ENCODE assay signal across 22 mouse cellular contexts in genomic region chr12:32163706-32164105, GRCm38 (mm10). TPM values are rescaled to one million over a fixed set of nuclear protein-coding genes. Genes with fewer than 3 reads are reported as not detected.
DNase-seq lines count a peak whose midpoint lies in the region; ATAC-seq and TF ChIP-seq lines count a peak whose summit lies in the region.
"Had no signal": no experiment of that assay in that cellular context is flagged by ENCODE, and none has a peak within 500 bp of the region (broad histone marks: within the 10 kb centered on the region; RNA-seq: fewer than 3 reads in every experiment).

No protein-coding gene starts in this region.

- dilution Hi-C loops in CH12.LX (cut with MboI; ENCODE audit: extremely low pct_ligation_motif_present, extremely low pct_unique_long_range_greater_than_20kb, low sequenced_read_pairs) = no loop called here

- H3K27ac ChIP-seq in CH12.LX (ENCODE audit: insufficient read depth, low read depth) (0 out of 2 replicates have a peak overlapping the region, but pooled peaks have one; percentile 21), macrophage (peak overlapping the region; percentile 52)
- no peak overlapping the region for H3K27ac ChIP-seq in kidney, embryonic 16.5 days (ENCODE audit: low read length)
- H3K27ac ChIP-seq: forebrain, embryonic 13.5 days; hindbrain, embryonic 13.5 days; limb, embryonic 12.5 days; liver, embryonic 13.5 days; midbrain, embryonic 12.5 days; stomach, embryonic 15.5 days had no signal

- H3K9ac ChIP-seq in CH12.LX (ENCODE audit: insufficient read depth, low read depth) = no peak overlapping the region
- no peak overlapping the region for H3K9ac ChIP-seq in kidney, embryonic 16.5 days (replicated peaks; ENCODE audit: low read length)
- H3K9ac ChIP-seq: forebrain, embryonic 13.5 days; hindbrain, embryonic 13.5 days; limb, embryonic 12.5 days; liver, embryonic 13.5 days; midbrain, embryonic 12.5 days; stomach, embryonic 15.5 days had no signal

- H3K9me3 ChIP-seq in CH12.LX (replicated peaks; ENCODE audit: low read length) = no peaks in the 10 kb centered on the region
- H3K9me3 ChIP-seq in kidney, embryonic 16.5 days (ENCODE audit: low read length) = no peaks in the 10 kb centered on the region
- H3K9me3 ChIP-seq: forebrain, embryonic 13.5 days; hindbrain, embryonic 13.5 days; limb, embryonic 12.5 days; liver, embryonic 13.5 days; midbrain, embryonic 12.5 days; stomach, embryonic 15.5 days had no signal

- WGBS in macrophage (ENCODE audit: missing documents) = 2% methylated on average over 2 of the region's 2 CpGs
- whole genome bisulfite sequencing in kidney, embryonic 16.5 days = 80% methylated on average over 2 of the region's 2 CpGs

- 0 out of 2 replicates have a peak, but pooled peaks have one; percentile 31 for TF ChIP-seq POLR2A in CH12.LX (IDR thresholded peaks at IDR 0.05; ENCODE audit: low read depth, low read length)

- intact Hi-C loops in heart, postnatal 10 days (cut with DNase I) = no loop called here

- no peak for TF ChIP-seq CTCF in CH12.LX (conservative IDR thresholded peaks at IDR 0.05 in 1 of 2, IDR thresholded peaks at IDR 0.05 in 1 of 2; ENCODE audit: low read depth in 2 of 2, low read length in 2 of 2)

- H3K36me3 ChIP-seq in CH12.LX (replicated peaks in 1 of 2; ENCODE audit: control insufficient read depth in 1 of 2, insufficient read depth in 1 of 2, low read length in 1 of 2) = no peaks in the 10 kb centered on the region
- no peaks in the 10 kb centered on the region for H3K36me3 ChIP-seq in macrophage (ENCODE audit: inconsistent target)
- no peaks in the 10 kb centered on the region for H3K36me3 ChIP-seq in kidney, embryonic 16.5 days (ENCODE audit: insufficient read depth, low read length)
- H3K36me3 ChIP-seq: hindbrain, embryonic 13.5 days; limb, embryonic 12.5 days; liver, embryonic 13.5 days; midbrain, embryonic 12.5 days; stomach, embryonic 15.5 days had no signal

- no peak overlapping the region for H3K4me2 ChIP-seq in CH12.LX (ENCODE audit: insufficient read depth, low read depth, poor library complexity, severe bottlenecking)
- no peak overlapping the region for H3K4me2 ChIP-seq in kidney, embryonic 16.5 days (replicated peaks; ENCODE audit: low read depth, low read length)
- H3K4me2 ChIP-seq: forebrain, embryonic 13.5 days; hindbrain, embryonic 13.5 days; limb, embryonic 12.5 days; liver, embryonic 13.5 days; midbrain, embryonic 12.5 days; stomach, embryonic 15.5 days had no signal

- H3K4me1 ChIP-seq in CH12.LX (ENCODE audit: control insufficient read depth in 1 of 2, insufficient read depth in 2 of 2) = peaks cover 28 to 44% of the 10 kb centered on the region in 2 experiments
- no peaks in the 10 kb centered on the region for H3K4me1 ChIP-seq in kidney, embryonic 16.5 days (ENCODE audit: insufficient read depth, low read length)
- H3K4me1 ChIP-seq: liver, embryonic 13.5 days; stomach, embryonic 15.5 days had no signal

- H3K27me3 ChIP-seq in CH12.LX (replicated peaks) = no peaks in the 10 kb centered on the region
- no peaks in the 10 kb centered on the region for H3K27me3 ChIP-seq in kidney, embryonic 16.5 days (ENCODE audit: insufficient read depth, low read length)
- H3K27me3 ChIP-seq: forebrain, embryonic 13.5 days; hindbrain, embryonic 13.5 days; midbrain, embryonic 12.5 days; stomach, embryonic 15.5 days had no signal

- TF ChIP-seq RAD21 in CH12.LX (IDR thresholded peaks at IDR 0.05; ENCODE audit: low read depth, low read length) = no peak; the same call in 1 of the 2 replicates

- in situ Hi-C loops in CH12.LX (cut with MboI; ENCODE audit: low pct_ligation_motif_present, low pct_unique_long_range_greater_than_20kb, low sequenced_read_pairs) = no loop called here

- DNase-seq in heart, adult 11 months = peak; percentile 90
- no peak for DNase-seq in heart, postnatal 10 days
- peak; percentile 83 for DNase-seq in CH12.LX (ENCODE audit: extremely low read depth)
- no peak for DNase-seq in gastrocnemius, adult 8-10 months (ENCODE audit: low spot score in 2 of 2)
- DNase-seq in thymus, postnatal 36 days = no peak
- DNase-seq: adrenal gland, adult 2 months; cerebellum, adult 8-10 months; gastrocnemius, postnatal 10 days; kidney, adult 9 months; kidney, postnatal 4 days; layer of hippocampus, adult 9-11 months; liver, embryonic 13.5 days; right cerebral cortex, postnatal 25 days; thymus, adult 2 months had no signal

- H3K79me2 ChIP-seq in CH12.LX (replicated peaks; ENCODE audit: control insufficient read depth, extremely low read depth, insufficient read depth, poor library complexity, severe bottlenecking) = no peaks in the 10 kb centered on the region
- no peaks in the 10 kb centered on the region for H3K79me2 ChIP-seq in macrophage (ENCODE audit: inconsistent target)

- H3K4me3 ChIP-seq in CH12.LX (replicated peaks in 1 of 3; ENCODE audit: low read depth in 2 of 3, low read length in 2 of 3, poor library complexity in 1 of 3) = no peak overlapping the region
- H3K4me3 ChIP-seq in macrophage (ENCODE audit: inconsistent target) = no peak overlapping the region
- no peak overlapping the region for H3K4me3 ChIP-seq in kidney, embryonic 16.5 days (ENCODE audit: low read length)
- H3K4me3 ChIP-seq: forebrain, embryonic 13.5 days; hindbrain, embryonic 13.5 days; limb, embryonic 12.5 days; liver, embryonic 13.5 days; midbrain, embryonic 12.5 days; stomach, embryonic 15.5 days had no signal

- ATAC-seq in neutrophil, adult 5-6 weeks (ENCODE audit: extremely low read depth, insufficient number of reproducible peaks, low FRiP score, poor library complexity, severe bottlenecking) = peak; percentile 90
- ATAC-seq in kidney, embryonic 16.5 days (ENCODE audit: low FRiP score, low TSS enrichment) = no peak
- ATAC-seq: forebrain, embryonic 13.5 days had no signal

- TF ChIP-seq EP300 in CH12.LX (IDR thresholded peaks at IDR 0.05; ENCODE audit: low read length) = peak; percentile 98

TF ChIP-seq in CH12.LX, 34 proteins besides CTCF, POLR2A, EP300 and RAD21 (continues in another document):
- TF ChIP-seq NELFE (IDR thresholded peaks at IDR 0.05; ENCODE audit: low read depth, low read length) = no peak
- TF ChIP-seq USF1 (IDR thresholded peaks at IDR 0.05; ENCODE audit: low read depth, low read length) = no peak
- peak; percentile 76; the same call in 1 of the 2 replicates for TF ChIP-seq TBP (conservative IDR thresholded peaks at IDR 0.05; ENCODE audit: low read depth, low read length)
- peak; percentile 54 for TF ChIP-seq ELF1 (IDR thresholded peaks at IDR 0.05; ENCODE audit: low read depth, low read length)
- TF ChIP-seq ZKSCAN1 (IDR thresholded peaks at IDR 0.05; ENCODE audit: borderline replicate concordance, low read depth, low read length) = no peak
- TF ChIP-seq JUND (conservative IDR thresholded peaks at IDR 0.05; ENCODE audit: low read depth, low read length) = peak; percentile 93
- peak; percentile 96 for TF ChIP-seq IRF4 (IDR thresholded peaks at IDR 0.05; ENCODE audit: low read depth, low read length)
- peak; percentile 82; the same call in 1 of the 2 replicates for TF ChIP-seq MEF2A (IDR thresholded peaks at IDR 0.05; ENCODE audit: borderline replicate concordance, low read depth, low read length)
- TF ChIP-seq ZMIZ1 (IDR thresholded peaks at IDR 0.05; ENCODE audit: low read depth, low read length) = peak; percentile 50; the same call in 1 of the 2 replicates
- no peak for TF ChIP-seq POLR2AphosphoS2 (IDR thresholded peaks at IDR 0.05; ENCODE audit: low read depth, low read length)
- TF ChIP-seq ZNF384 (IDR thresholded peaks at IDR 0.05; ENCODE audit: low read depth, low read length) = peak; percentile 75
- peak; percentile 42 for TF ChIP-seq HCFC1 (IDR thresholded peaks at IDR 0.05; ENCODE audit: low read depth, low read length)
- TF ChIP-seq ZC3H11A (IDR thresholded peaks at IDR 0.05; ENCODE audit: low read depth, low read length) = no peak
- TF ChIP-seq JUN (IDR thresholded peaks at IDR 0.05; ENCODE audit: insufficient read depth, low read depth, low read length) = peak; percentile 95
- peak; percentile 93 for TF ChIP-seq ETS1 (conservative IDR thresholded peaks at IDR 0.05; ENCODE audit: low read depth, low read length)
- peak; percentile 84 for TF ChIP-seq MXI1 (IDR thresholded peaks at IDR 0.05; ENCODE audit: low read depth, low read length)
- TF ChIP-seq CHD2 (IDR thresholded peaks at IDR 0.05; ENCODE audit: low read length) = peak; percentile 71
- peak; percentile 77 for TF ChIP-seq MAZ (IDR thresholded peaks at IDR 0.05; ENCODE audit: low read depth, low read length)
- peak; percentile 80 for TF ChIP-seq BHLHE40 (IDR thresholded peaks at IDR 0.05; ENCODE audit: low read depth, low read length)
- TF ChIP-seq SIN3A (IDR thresholded peaks at IDR 0.05; ENCODE audit: low read length) = peak; percentile 94
- TF ChIP-seq RCOR1 (conservative IDR thresholded peaks at IDR 0.05; ENCODE audit: low read depth, low read length) = 0 out of 2 replicates have a peak, but pooled peaks have one; percentile 56
- TF ChIP-seq CHD1 (IDR thresholded peaks at IDR 0.05; ENCODE audit: low read depth, low read length) = 0 out of 2 replicates have a peak, but pooled peaks have one; percentile 63
- no peak for TF ChIP-seq GABPA (IDR thresholded peaks at IDR 0.05; ENCODE audit: insufficient replicate concordance, low read depth, low read length)
- TF ChIP-seq MYC (IDR thresholded peaks at IDR 0.05; ENCODE audit: low read depth, low read length) = peak; percentile 88
- peak; percentile 76; the same call in 1 of the 2 replicates for TF ChIP-seq MAX (IDR thresholded peaks at IDR 0.05; ENCODE audit: low read length)
- peak; percentile 84 for TF ChIP-seq TCF12 (IDR thresholded peaks at IDR 0.05; ENCODE audit: low read depth, low read length)
- TF ChIP-seq SMC3 (IDR thresholded peaks at IDR 0.05; ENCODE audit: low read depth, low read length) = peak; percentile 14; the same call in 1 of the 2 replicates
- peak; percentile 54; the same call in 1 of the 2 replicates for TF ChIP-seq MAFK (IDR thresholded peaks at IDR 0.05; ENCODE audit: insufficient replicate concordance, low read length)

RNA-seq across cellular contexts. Expression of gene Pik3cg, which starts 44.8 kb away (rescaled TPM):
- total RNA-seq in heart, postnatal 10 days (2021) = 1 to 10 TPM; 2.1 to 2.6 TPM
- 28.5 and 35.8 TPM in 2 replicates for total RNA-seq in CH12.LX (2012; rRNA removed)
- 38.0 and 40.6 TPM in 2 replicates for total RNA-seq in CH12.LX (2014; rRNA removed)
- 29.7 and 35.4 TPM in 2 replicates for polyA plus RNA-seq in CH12.LX (2012; ENCODE audit: insufficient read length, low read depth)
- total RNA-seq in macrophage (2018; cell fraction: chromatin; rRNA removed) = 100 to 1,000 TPM in 1 of 26 experiments, 10 to 100 TPM in 24, 1 to 10 TPM in 1; 3.7 to 101 (median 51.9) TPM
- 10 to 100 TPM; 17.9 to 46.3 (median 30.7) TPM for total RNA-seq in macrophage (2018; cell fraction: cytosol; rRNA removed)
- 100 to 1,000 TPM in 1 of 26 experiments, 10 to 100 TPM in 25; 10.6 to 129 (median 43.1) TPM for total RNA-seq in macrophage (2018; cell fraction: nucleus; rRNA removed)
- polyA plus RNA-seq in macrophage (2018) = 21.7 to 56.8 TPM (median 24.4 TPM) in 3 replicates
- 60.9 and 68.0 TPM in 2 replicates for total RNA-seq in neutrophil, adult 5-6 weeks (2017)
- polyA plus RNA-seq in kidney, embryonic 16.5 days (2015; fragmentation: Nextera tagmentation; extraction: Ambion mirVana) = 2.7 and 2.9 TPM in 2 replicates
- under 1 TPM; 0.27 to 0.59 (median 0.43) TPM for total RNA-seq in gastrocnemius, adult 8-10 months (2022)

Comparison
In these comparisons a context has a peak if more than half of its experiments do, and no peak if none do; other contexts are left out.
1. DNase-seq: peak in heart, adult 11 months (single experiment) and CH12.LX (single experiment); none in heart, postnatal 10 days (0 of 2), gastrocnemius, adult 8-10 months (0 of 2) and thymus, postnatal 36 days (0 of 2).
2. RNA of gene Pik3cg, which starts 44.8 kb away (total RNA-seq): 60.9 to 68.0 TPM in neutrophil, adult 5-6 weeks and 28.5 to 40.6 TPM in CH12.LX; 2.1 to 2.6 TPM in heart, postnatal 10 days and 0.27 to 0.59 TPM in gastrocnemius, adult 8-10 months; every median in the first group is over 4 times any median in the second.